Mouse (Mus musculus) liver, adult 2 months (tissue): Measurements from ENCODE around the gene Copg2.

ENCODE experiments used
- CTCF ChIP-seq: fragments of 200-500 bp; IDR thresholded peaks from 2 replicates; pipeline ENCODE4 v1.5.1; 2011; ENCODE audit warnings: low read depth, low read length, control low read depth
- POLR2A ChIP-seq: fragments of 200-500 bp; IDR thresholded peaks from 2 replicates; pipeline ENCODE4 v1.6.1; 2011; ENCODE audit warnings: low read length, control low read depth; ENCODE audit not compliant: insufficient read depth; ENCODE audit errors: extremely low read depth

GRCm38 (mm10) chr6:30703476-30703875 is 193.1 kb downstream of the Copg2 start:
- TF ChIP-seq CTCF (no peak), POLR2A (no peak)
